Mouse (Mus musculus) heart, adult 2 months (tissue): ENCODE data around the gene Josd1.

Experiments used
- CTCF ChIP-seq: fragments of 200-600 bp; IDR thresholded peaks from 2 replicates; pipeline ENCODE4 v1.8.1; 2022; ENCODE audit warnings: antibody characterized with exemption, mild to moderate bottlenecking, moderate library complexity
- POLR2A ChIP-seq: fragments of 200-500 bp; IDR thresholded peaks from 2 replicates; pipeline ENCODE4 v1.6.1; 2011; ENCODE audit warnings: mild to moderate bottlenecking, low read depth, low read length, control low read depth; ENCODE audit not compliant: insufficient read depth

GRCm38 (mm10) chr15:79727840-79728239, 40.1 kb upstream of the Josd1 start:
- TF ChIP-seq CTCF (no peak), POLR2A (no peak)
